Mouse (Mus musculus) embryo, embryonic 9.5 days (tissue): ENCODE measurements around the gene Prss1.
"Not testable (repeated sequence)": the region's sequence is repeated elsewhere in the genome, so short reads cannot be mapped to it uniquely, and the experiment has no call there.

Experiments used
- DNase-seq: peaks from one replicate; pipeline ENCODE4 v3.0.0-alpha.2; 2017; ENCODE audit errors: extremely low spot score

The Prss1 gene

GRCm38 (mm10) chr6:41458632-41459031, at the start of gene Prss1:
Gene Prss1, plus strand, starts transcription at chr6:41458932.
- not testable (repeated sequence) for DNase-seq

- DNase-seq: not testable (repeated sequence)
Observed at GRCm38 (mm10) chr6:41442261-41442660, 16.5 kb upstream of the Prss1 start.

GRCm38 (mm10) chr6:41446045-41446444, 12.7 kb upstream of the Prss1 start, which contains the start of gene Gm10334:
Gene Gm10334, minus strand, starts transcription at chr6:41446145.
- not testable (repeated sequence) for DNase-seq

GRCm38 (mm10) chr6:41499374-41499773, 40.6 kb downstream of the Prss1 start:
- no peak for DNase-seq

- DNase-seq: no peak
Observed at GRCm38 (mm10) chr6:41504915-41505314, 46.2 kb downstream of the Prss1 start.

- DNase-seq: no peak
Observed at GRCm38 (mm10) chr6:41505323-41505722, 46.6 kb downstream of the Prss1 start.
